Mouse (Mus musculus) megakaryocyte, embryonic 14.5 days (primary cell): ENCODE measurements around the gene Slc1a2.

Experiments
- FLI1 ChIP-seq: IDR thresholded peaks from 2 replicates; pipeline ENCODE4 v1.6.1; 2012; ENCODE audit warnings: low read length, inconsistent platforms, mixed read lengths
- GATA1 ChIP-seq: IDR thresholded peaks from 3 replicates; pipeline ENCODE4 v1.6.1; 2012; ENCODE audit warnings: mixed read lengths, low read length, inconsistent platforms, borderline replicate concordance

GRCm38 (mm10) chr2:102805761-102806496 is 147.5 kb downstream of the Slc1a2 start:
- TF ChIP-seq GATA1 (no peak), FLI1 (no peak)
